Mouse (Mus musculus) cerebellum, adult 2 months (tissue): ENCODE results near the gene 1700003F12Rik. TPM values are rescaled to one million over a fixed set of nuclear protein-coding genes. Genes with fewer than 3 reads are reported as not detected.

Source experiments
- DNase-seq, 2 experiments: peaks; one replicate each; pipeline ENCODE4 v3.0.0; 2021
- H3K27ac ChIP-seq: fragments of 200-500 bp; 2 replicates; pipeline ENCODE4 v1.5.1; 2012; ENCODE audit warnings: low read length, control low read depth, inconsistent platforms; ENCODE audit not compliant: insufficient read depth
- H3K27me3 ChIP-seq: fragments of 200-500 bp; 2 replicates; pipeline ENCODE4 v1.6.1; 2012; ENCODE audit warnings: inconsistent platforms, mild to moderate bottlenecking, low read length, moderate library complexity; ENCODE audit not compliant: control insufficient read depth, insufficient read depth
- H3K4me1 ChIP-seq: fragments of 200-500 bp; 2 replicates; pipeline ENCODE4 v1.6.1; 2011; ENCODE audit warnings: low read length; ENCODE audit not compliant: control insufficient read depth, insufficient read depth
- H3K4me3 ChIP-seq: fragments of 200-500 bp; replicated peaks from 2 replicates; pipeline ENCODE3; 2011; ENCODE audit warnings: mild to moderate bottlenecking, low read depth, low read length, control low read depth; ENCODE audit not compliant: insufficient read depth
- CTCF ChIP-seq: fragments of 200-500 bp; IDR thresholded peaks from 2 replicates; pipeline ENCODE4 v1.5.1; 2011; ENCODE audit warnings: low read depth, mild to moderate bottlenecking, control low read depth, low read length, moderate library complexity, borderline replicate concordance; ENCODE audit not compliant: insufficient read depth
- POLR2A ChIP-seq: fragments of 200-500 bp; IDR thresholded peaks from 2 replicates; pipeline ENCODE4 v1.6.1; 2011; ENCODE audit warnings: low read length, control low read depth, borderline replicate concordance; ENCODE audit not compliant: insufficient read depth
- WGBS: fragments of 180-500 bp; shearing (Covaris S2); methylation state at CpG from one replicate; pipeline ENCODE4 v1.1.7; 2018; 5-methylcytosine and 5-hydroxymethylcytosine counted together
- polyA plus RNA-seq: library from polyadenylated mRNA; depleted of rRNA; stranded (reverse); fragments of >200 nt; gene quantifications from 2 replicates; pipeline ENCODE4 v1.2.3, GENCODE M21; 2012

1700003F12Rik gene
- polyA plus RNA-seq, 1 experiment, result 1.4 TPM

- peaks cover 24% of the 10 kb centered on the region for H3K4me1 ChIP-seq
- no peaks in the 10 kb centered on the region for H3K27me3 ChIP-seq
- TF ChIP-seq POLR2A (no peak), CTCF (0 out of 2 replicates have a peak, but pooled peaks have one; percentile 8)
- WGBS, result 100% methylated on average over 1 of the region's 1 CpGs
- H3K4me3 ChIP-seq, result no peak overlapping the region
- no peak for DNase-seq
- no peak overlapping the region for H3K27ac ChIP-seq
Measured at GRCm38 (mm10) chr2:154581421-154581820, 34.5 kb downstream of the 1700003F12Rik start.

GRCm38 (mm10) chr2:154583906-154584872 is 37.3 kb downstream of the 1700003F12Rik start:
- peaks cover 24% of the 10 kb centered on the region for H3K4me1 ChIP-seq
- WGBS, result 16% methylated on average over 15 of the region's 15 CpGs
- no peak for TF ChIP-seq POLR2A
- no peak for TF ChIP-seq CTCF
- no peak overlapping the region for H3K27ac ChIP-seq
- DNase-seq, result peak; percentile 82 to 91
- no peaks in the 10 kb centered on the region for H3K27me3 ChIP-seq
- no peak overlapping the region for H3K4me3 ChIP-seq

DNA sequence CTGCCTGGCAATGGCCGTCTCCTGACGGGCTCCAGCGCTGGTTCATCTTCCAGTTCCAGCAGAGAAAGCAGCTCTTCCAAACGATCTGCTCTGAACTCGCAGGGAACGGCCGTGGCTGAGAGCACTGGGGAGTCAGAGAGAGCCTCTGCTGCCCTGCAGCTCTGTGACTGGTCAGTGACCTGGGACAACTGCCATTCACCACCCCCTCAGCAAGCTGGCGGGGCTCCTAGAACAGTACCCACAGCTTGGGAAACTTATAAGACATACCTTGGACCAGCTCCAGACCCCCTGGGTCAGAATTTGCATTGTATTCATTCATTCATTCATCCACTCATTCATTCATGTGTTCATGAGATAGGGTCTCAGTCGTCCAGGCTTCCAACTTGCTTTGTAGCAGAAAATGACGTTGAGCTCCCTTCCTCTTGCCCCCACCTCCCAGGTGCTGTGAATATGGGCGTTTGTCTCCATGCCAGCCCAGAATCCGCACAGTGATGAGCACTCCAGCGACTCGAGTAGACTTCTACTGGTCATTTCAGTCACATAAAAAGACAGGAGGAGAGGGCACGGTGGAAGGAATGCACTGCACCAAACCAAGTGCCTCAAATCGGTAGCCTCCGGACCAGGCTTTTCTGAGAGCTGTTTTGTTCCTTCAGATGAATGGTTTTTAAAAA is 38.2 kb downstream of the 1700003F12Rik start:
- no peak for TF ChIP-seq POLR2A
- TF ChIP-seq CTCF, result no peak
- Histone ChIP-seq H3K4me1 (peaks cover 24% of the 10 kb centered on the region), H3K27me3 (no peaks in the 10 kb centered on the region), H3K4me3 (no peak overlapping the region), H3K27ac (no peak overlapping the region)
- WGBS, result 7% methylated on average over 17 of the region's 17 CpGs
- peak; percentile 26 to 36 for DNase-seq

- 80% methylated on average over 5 of the region's 5 CpGs for WGBS
- no peak for DNase-seq
- H3K27ac ChIP-seq, result no peak overlapping the region
- peaks cover 24% of the 10 kb centered on the region for H3K4me1 ChIP-seq
- no peak overlapping the region for H3K4me3 ChIP-seq
- no peaks in the 10 kb centered on the region for H3K27me3 ChIP-seq
- TF ChIP-seq CTCF (peak; percentile 51; the same call in 1 of the 2 replicates), POLR2A (no peak)
Measured at GRCm38 (mm10) chr2:154586405-154586804, 39.5 kb downstream of the 1700003F12Rik start.

DNA sequence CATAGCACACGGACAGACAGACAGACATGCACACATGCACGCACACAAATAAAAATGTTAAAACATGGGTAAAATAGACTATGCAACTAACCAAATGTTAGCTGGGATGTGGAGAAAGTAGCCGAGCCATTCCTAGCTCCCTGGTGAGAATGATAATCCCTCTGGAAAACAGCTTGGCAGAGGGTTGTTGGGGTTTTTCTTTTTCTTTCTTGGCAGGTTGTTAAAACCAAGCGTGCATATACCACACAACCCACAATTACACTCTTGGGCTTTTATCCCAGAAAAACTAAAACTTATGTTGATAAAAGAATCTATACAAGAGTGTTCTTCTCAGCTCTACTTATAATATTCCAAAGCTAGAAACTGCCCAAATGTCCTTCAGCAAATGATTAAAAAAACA is 42.2 kb downstream of the 1700003F12Rik start:
- H3K4me1 ChIP-seq, result peaks cover 10% of the 10 kb centered on the region
- H3K27ac ChIP-seq, result no peak overlapping the region
- 58% methylated on average over 4 of the region's 4 CpGs for WGBS
- TF ChIP-seq CTCF (no peak), POLR2A (no peak)
- no peak overlapping the region for H3K4me3 ChIP-seq
- DNase-seq, result no peak
- H3K27me3 ChIP-seq, result no peaks in the 10 kb centered on the region

DNA sequence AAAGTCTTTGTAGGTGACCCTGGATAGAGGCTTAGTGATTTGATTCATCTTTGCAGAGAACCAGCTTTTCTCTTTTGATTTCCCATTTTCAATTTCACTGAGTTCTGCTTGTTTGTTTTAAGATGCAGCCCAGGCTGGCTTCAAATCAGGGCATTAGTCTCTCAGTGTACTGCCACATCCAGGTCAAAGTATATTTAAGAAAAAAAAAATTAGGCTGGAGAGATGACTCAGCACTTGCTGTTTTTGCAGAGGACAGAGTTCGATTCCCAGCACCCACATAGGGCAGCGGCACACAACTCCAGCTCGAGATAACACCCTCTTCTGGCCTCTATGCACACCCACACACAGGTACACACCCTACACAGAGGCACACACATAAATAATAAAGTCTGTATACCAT is 44.4 kb downstream of the 1700003F12Rik start:
- TF ChIP-seq POLR2A (no peak), CTCF (no peak)
- Histone ChIP-seq H3K4me1 (0 out of 2 replicates have a peak, but pooled peaks cover 4% of the 10 kb centered on the region), H3K27ac (no peak overlapping the region), H3K27me3 (no peaks in the 10 kb centered on the region), H3K4me3 (no peak overlapping the region)
- 96% methylated on average over 3 of the region's 3 CpGs for WGBS
- no peak for DNase-seq

- Histone ChIP-seq H3K4me3 (no peak overlapping the region), H3K4me1 (0 out of 2 replicates have a peak, but pooled peaks cover 4% of the 10 kb centered on the region), H3K27me3 (no peaks in the 10 kb centered on the region), H3K27ac (no peak overlapping the region)
- peak; percentile 37 to 38 for DNase-seq
- 82% methylated on average over 3 of the region's 3 CpGs for WGBS
- TF ChIP-seq CTCF (peak; percentile 64), POLR2A (no peak)
Measured at GRCm38 (mm10) chr2:154593025-154593424, 46.1 kb downstream of the 1700003F12Rik start.

- TF ChIP-seq POLR2A (no peak), CTCF (no peak)
- DNase-seq, result peak in 1 of 2 experiments; percentile 25
- Histone ChIP-seq H3K27me3 (no peaks in the 10 kb centered on the region), H3K4me3 (no peak overlapping the region), H3K27ac (no peak overlapping the region), H3K4me1 (0 out of 2 replicates have a peak, but pooled peaks cover 4% of the 10 kb centered on the region)
- WGBS, result 23% methylated on average over 5 of the region's 5 CpGs
Measured at GRCm38 (mm10) chr2:154595775-154596174, 48.9 kb downstream of the 1700003F12Rik start.
